Mouse (Mus musculus): ENCODE results near the gene Svopl.

DNA sequence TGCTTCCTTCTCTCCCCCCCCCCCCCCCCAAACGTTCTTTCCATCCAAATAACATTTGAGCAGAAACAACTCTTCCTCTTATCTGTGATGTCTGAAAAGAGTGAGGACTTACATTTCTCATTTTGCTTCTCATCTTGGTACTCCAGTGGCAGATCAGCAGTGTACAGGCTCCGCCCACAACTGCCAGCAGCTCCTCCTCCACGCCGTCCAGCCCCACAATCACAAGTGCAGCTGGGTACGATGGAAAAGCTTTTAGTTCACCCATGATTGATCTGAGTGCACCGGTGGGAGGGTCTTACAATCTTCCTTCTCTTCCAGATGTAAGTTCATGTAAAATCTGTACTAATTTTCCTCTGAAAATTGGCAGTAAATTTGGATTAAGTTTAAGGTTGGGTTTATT is 95.5 kb downstream of the Svopl start:
- no peak for TF ChIP-seq CTCF (IDR thresholded peaks at IDR 0.05; ENCODE audit: insufficient read depth, low read depth, low read length)
- no peak for TF ChIP-seq POLR2A (IDR thresholded peaks at IDR 0.05; ENCODE audit: insufficient read depth, low read depth, low read length)

All from olfactory bulb, adult 2 months (tissue).